Mouse (Mus musculus) ES-Bruce4 (cell line): Measurements from ENCODE around the gene Phc2.

Experiments
- CTCF ChIP-seq: IDR thresholded peaks from one replicate; pipeline ENCODE4 v1.8.1; 2011; ENCODE audit warnings: low read depth, low read length
- EP300 ChIP-seq: IDR thresholded peaks from 2 replicates; pipeline ENCODE4 v1.6.1; 2011; ENCODE audit warnings: low read depth, low read length; ENCODE audit not compliant: insufficient read depth

- TF ChIP-seq EP300 (no peak), CTCF (no peak)
Observed at GRCm38 (mm10) chr4:128617363-128618120, 37.0 kb upstream of the Phc2 start.
